Mouse (Mus musculus) spleen, adult 2 months (tissue): ENCODE data around the gene Gm17268.

ENCODE experiments used
- CTCF ChIP-seq: fragments of 200-500 bp; IDR thresholded peaks from 2 replicates; pipeline ENCODE4 v1.5.1; 2011; ENCODE audit warnings: mild to moderate bottlenecking, inconsistent platforms; ENCODE audit not compliant: insufficient read depth, insufficient read length, insufficient replicate concordance; ENCODE audit errors: extremely low read depth
- POLR2A ChIP-seq: fragments of 200-500 bp; IDR thresholded peaks from 2 replicates; pipeline ENCODE4 v1.6.1; 2011; ENCODE audit warnings: low read depth, low read length, inconsistent platforms

GRCm38 (mm10) chr11:82019793-82020192 is 18.6 kb downstream of the Gm17268 start:
- no peak for TF ChIP-seq CTCF
- no peak for TF ChIP-seq POLR2A
